Mouse (Mus musculus) gonadal fat pad, adult 2 months (tissue): ENCODE data around the gene Gabra5. TPM values are rescaled to one million over a fixed set of nuclear protein-coding genes. Genes with fewer than 3 reads are reported as not detected.

Experiments
- DNase-seq: peaks from one replicate; pipeline ENCODE4 v3.0.0-alpha.2; 2012; ENCODE audit warnings: low read depth
- polyA plus RNA-seq: library from polyadenylated mRNA; depleted of rRNA; stranded (reverse); fragments of >200 nt; gene quantifications from 2 replicates; pipeline ENCODE4 v1.2.3, GENCODE M21; 2012; rRNA removed

The Gabra5 gene
- polyA plus RNA-seq, 1 experiment: not detected

DNA sequence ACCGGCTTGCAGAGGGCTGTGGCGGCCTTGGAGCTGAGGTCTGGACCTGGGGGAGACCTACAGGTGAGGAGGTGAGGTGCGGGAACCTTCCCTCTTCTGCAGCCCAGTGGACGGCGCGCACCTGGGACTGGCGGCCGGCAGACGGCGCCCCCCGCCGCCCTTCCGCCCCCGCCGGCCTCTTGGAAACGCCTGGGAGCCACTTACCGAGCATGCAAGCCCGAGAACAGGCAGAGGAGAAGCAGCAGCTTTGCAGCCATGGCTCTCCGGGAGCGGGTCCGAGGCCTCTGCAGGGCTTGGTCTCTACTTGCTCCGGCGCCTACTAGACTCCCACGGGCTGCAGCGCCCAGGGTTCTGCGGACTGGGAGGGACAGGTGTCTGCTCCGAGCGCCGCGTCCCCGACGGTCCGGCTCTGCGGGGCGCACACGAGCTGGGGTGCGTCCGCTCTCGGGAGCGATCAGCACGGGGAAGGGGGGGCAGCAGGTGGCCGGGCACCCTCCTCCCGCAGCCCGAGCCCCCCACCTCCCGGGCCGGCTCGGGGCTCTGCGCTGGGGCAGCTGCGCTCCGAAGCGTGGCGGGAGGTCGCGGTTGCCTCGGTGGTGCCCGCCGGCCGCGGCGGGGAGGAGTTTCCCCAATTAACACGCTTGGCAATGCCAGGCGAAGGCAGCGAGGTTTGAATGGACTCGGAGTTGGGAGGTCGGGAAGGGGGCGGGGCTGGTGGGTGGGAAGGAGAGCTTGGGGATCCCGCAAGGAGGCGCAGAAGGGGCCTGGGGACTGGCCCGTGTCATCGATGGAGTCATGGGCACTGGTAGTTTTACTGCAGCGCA, 123.1 kb downstream of the Gabra5 start, which contains the start of gene Gabrg3:
TSS of gene Gabrg3 (minus strand) at position 672 of the 824 bp plus-strand sequence.
- no peak for DNase-seq

DNA sequence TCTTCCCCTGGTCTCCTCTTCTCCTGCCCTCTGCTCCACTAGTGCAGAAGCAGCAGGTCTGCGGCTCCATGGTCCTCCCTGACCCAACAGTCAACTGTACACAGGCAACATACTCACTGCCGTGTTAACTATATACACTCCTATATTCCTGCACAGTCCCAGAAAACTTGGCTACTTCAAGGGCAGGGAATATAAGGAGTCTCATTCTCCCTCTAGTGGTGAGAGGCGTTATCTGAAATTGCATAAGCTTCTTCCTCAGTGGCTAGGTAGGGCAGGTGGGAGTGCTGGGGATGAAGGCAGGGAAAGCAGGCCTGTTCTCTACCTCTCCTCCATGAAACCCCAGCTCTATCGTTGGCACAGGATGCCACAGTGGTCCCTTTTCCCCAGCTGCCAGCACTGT, 125.7 kb downstream of the Gabra5 start:
- no peak for DNase-seq

DNA sequence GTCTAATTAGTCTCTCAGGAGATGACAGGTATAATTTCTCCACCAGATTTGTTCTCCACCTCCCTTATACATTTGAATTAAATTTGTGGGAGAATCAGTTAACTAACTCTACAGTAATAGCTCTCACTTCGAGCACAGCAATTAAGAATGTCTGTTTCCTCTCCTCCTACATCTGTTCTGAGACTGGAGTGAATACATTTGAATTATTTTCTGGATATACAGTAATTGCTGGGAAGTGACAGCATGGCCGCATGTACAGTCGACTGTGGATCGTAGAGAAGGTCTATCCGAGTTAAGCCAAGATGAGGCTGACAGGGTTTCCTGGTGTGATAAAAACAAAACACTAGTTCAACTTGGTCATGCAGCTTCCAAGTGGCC, 143.9 kb downstream of the Gabra5 start:
- no peak for DNase-seq

DNA sequence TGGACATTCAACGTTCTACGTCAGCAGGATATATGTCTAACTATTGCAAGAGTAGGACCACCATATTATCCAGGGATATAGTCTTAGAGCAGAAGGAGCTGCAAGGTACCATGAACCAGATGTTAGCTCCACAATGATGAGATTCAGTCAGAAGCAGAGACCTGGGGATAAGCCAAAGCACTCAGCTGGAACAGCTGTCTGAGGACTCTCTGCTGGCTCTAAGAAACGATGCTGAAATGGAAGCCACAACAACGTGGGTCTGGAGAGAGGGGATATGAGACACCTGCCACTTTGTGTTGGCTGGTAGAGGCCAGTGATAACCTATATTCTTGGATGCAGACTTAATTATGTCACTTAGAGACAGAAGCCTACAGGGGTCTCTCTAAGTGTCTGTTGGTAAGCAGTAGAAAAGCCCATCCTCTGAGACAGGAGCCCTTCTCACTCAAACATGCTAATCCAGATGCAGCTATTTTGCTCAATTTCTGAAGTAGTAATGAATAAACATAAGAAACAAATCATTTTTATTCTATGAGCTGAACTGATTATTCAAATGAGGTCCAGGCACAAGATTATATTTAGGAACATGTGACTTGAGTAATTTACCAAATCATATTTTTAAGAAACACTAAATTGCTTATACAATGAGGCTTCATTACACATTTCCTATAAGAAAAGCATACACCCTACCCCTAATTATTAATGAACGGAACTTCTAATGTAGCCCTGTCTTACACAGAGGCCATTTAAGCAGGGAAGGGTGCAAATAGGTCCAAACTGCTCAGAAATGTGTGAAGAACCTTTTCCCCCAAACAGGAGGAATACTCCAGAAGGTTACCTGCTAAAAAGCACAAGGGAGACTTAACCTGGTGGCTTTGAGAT, 144.5 kb downstream of the Gabra5 start:
- no peak for DNase-seq

DNA sequence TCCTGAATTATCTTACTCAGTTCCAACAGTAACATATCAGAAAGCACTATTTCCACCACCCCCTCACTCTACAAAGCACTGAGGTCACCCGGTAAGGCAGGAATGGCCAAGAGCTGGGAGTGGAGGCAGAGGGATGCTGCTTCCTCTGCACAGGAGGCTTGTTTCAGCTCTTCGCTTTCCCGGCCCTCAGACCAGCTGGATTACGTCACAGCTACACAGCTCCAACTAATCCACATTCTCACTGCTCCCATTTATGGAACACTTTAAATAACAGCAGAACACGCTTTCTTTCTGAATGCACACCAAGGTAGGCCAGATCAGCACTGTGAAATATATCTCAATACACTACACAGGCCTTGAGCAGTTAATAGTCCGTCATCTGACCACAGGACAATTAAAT, 146.0 kb downstream of the Gabra5 start:
- DNase-seq: no peak

DNA sequence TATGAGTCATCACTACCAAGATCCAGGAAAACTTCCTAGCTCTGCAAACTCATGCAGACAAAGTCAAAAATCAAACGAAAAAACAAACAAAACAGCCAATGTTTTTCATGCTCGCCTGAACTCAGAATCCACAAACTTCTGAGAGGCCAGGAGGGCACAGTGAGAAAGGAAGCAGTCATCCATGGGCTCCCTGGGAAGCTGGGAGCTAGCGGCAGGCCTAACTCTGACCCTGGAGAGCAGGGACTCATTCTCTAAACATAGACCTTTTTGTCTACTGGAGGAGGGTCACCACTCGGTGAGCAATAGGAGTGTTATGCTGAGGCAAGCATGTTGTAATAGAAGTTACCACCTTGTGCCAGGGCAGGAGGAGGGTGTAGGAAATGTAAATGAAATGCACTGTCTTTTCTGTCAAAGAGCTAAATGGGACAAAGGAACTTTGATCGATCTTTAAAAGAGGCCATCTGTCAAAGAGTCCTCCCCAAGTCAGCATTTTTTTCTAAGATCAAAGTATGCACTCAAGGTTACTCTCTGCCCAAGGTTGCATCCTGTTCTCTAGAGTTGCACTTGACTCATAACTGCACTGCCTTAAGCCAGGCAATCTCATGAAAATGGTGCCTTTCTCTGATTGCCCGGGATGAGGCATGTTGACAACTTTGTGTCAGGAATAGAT, 151.9 kb downstream of the Gabra5 start:
- no peak for DNase-seq

Other genes starting within 250 kb of the Gabra5 start
- gene Gabrg3, start 122.9 kb downstream of the Gabra5 start, polyA plus RNA-seq: 0.22 and 0.36 TPM in 2 replicates
- gene Gabrb3, start 90.4 kb downstream of the Gabra5 start, polyA plus RNA-seq: 0.03 and 0.13 TPM in 2 replicates